Mouse (Mus musculus) liver, embryonic 14.5 days (tissue): ENCODE results near the gene Pxdc1.

Experiments used
- CTCF ChIP-seq: IDR thresholded peaks from 2 replicates; pipeline ENCODE4 v1.5.1; 2016; ENCODE audit warnings: antibody characterized with exemption, low read depth, control low read depth
- EP300 ChIP-seq: IDR thresholded peaks from 2 replicates; pipeline ENCODE4 v1.6.1; 2016; ENCODE audit warnings: antibody characterized with exemption, low read depth

- no peak for TF ChIP-seq CTCF
- TF ChIP-seq EP300, result no peak
Observed at GRCm38 (mm10) chr13:34627446-34627845, 25.8 kb downstream of the Pxdc1 start.
